Mouse (Mus musculus): Measurements from ENCODE around the gene Fbxo24.

GRCm38 (mm10) chr5:137600281-137600618 lies 28.6 kb downstream of the Fbxo24 start:
- TF ChIP-seq POLR2A (IDR thresholded peaks at IDR 0.05; ENCODE audit: borderline replicate concordance, low read depth, low read length) (no peak), CTCF (IDR thresholded peaks at IDR 0.05; ENCODE audit: low read depth, low read length) (no peak)

Measured in bone marrow macrophage, adult 2 months (primary cell).